Mouse (Mus musculus) G1E (cell line): Measurements from ENCODE around the gene Efhc2.

Experiments used
- CTCF ChIP-seq: IDR thresholded peaks from 2 replicates; pipeline ENCODE4 v1.5.1; 2012; ENCODE audit warnings: low read depth, low read length, inconsistent platforms, mixed read lengths
- GATA1 ChIP-seq: IDR thresholded peaks from 2 replicates; pipeline ENCODE4 v1.6.1; 2012; ENCODE audit warnings: borderline replicate concordance, low read length, inconsistent platforms, mixed read lengths
- POLR2AphosphoS5 ChIP-seq: IDR thresholded peaks from 2 replicates; pipeline ENCODE4 v1.6.1; 2012; ENCODE audit warnings: low read depth, low read length, inconsistent platforms; ENCODE audit not compliant: insufficient replicate concordance

DNA sequence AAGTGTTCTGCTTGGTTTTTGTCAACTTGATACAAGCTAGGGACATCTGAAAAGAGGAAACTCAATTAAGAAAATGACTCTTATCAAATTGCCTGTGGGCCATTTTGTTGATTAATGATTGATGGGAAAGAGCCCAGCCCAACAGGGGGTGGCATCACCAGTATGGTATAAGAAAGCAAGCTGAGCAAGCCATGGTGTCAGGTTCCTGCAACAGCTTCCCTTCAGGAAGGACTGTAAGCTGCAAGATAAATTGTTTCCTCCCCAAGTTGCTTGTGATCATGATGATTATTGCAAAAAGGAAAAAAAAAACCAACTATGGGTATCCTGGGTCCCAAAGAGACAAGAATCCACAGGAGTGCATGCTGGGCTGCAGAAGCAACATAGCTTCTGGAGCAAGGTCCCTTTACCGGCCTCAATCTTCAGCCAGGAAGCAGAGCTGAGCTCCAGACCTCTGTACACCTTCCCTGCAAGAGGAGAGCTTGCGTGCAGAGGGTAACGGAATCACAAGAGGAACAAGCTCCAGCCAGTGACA, 18.8 kb downstream of the Efhc2 start:
- TF ChIP-seq GATA1: no peak
- TF ChIP-seq CTCF: no peak
- TF ChIP-seq POLR2AphosphoS5: no peak
